Mouse (Mus musculus) liver, embryonic 14.5 days (tissue): ENCODE results near the gene March6. TPM values are rescaled to one million over a fixed set of nuclear protein-coding genes. Genes with fewer than 3 reads are reported as not detected.

Experiments
- ATAC-seq: fragments of 200-750 bp; cut with Nextera tagmentation; 2 replicates; pipeline ENCODE4 v1.8.0; 2017; ENCODE audit warnings: moderate number of reproducible peaks, mild to moderate bottlenecking, moderate library complexity; ENCODE audit not compliant: insufficient read depth
- DNase-seq, 3 experiments: peaks; one replicate each; pipeline ENCODE4 v3.0.0-alpha.2; 2012 to 2013; ENCODE audit warnings: low read depth in 3 of 3, low spot score in 3 of 3
- H3K27ac ChIP-seq: fragments of 300-500 bp; sonication (generic); 2 replicates; pipeline ENCODE4 v1.5.1; 2014; ENCODE audit warnings: moderate library complexity, mild to moderate bottlenecking, control low read depth, inconsistent platforms
- H3K27me3 ChIP-seq: fragments of 300-500 bp; sonication (generic); 2 replicates; pipeline ENCODE4 v1.6.1; 2014; ENCODE audit warnings: mild to moderate bottlenecking, low read length, moderate library complexity; ENCODE audit not compliant: control insufficient read depth, insufficient read depth
- H3K36me3 ChIP-seq: fragments of 300-500 bp; sonication (generic); replicated peaks from 2 replicates; pipeline ENCODE4 v1.6.1; 2014; ENCODE audit warnings: low read depth; ENCODE audit not compliant: control insufficient read depth, insufficient read depth
- H3K4me1 ChIP-seq, 2 experiments: fragments of 200-500 bp in 1 of 2; fragments of 300-500 bp in 1 of 2; sonication (generic) in 1 of 2; replicated peaks; 2 replicates each; pipeline ENCODE4 v1.6.1; 2012 to 2014; ENCODE audit warnings: antibody characterized with exemption in 1 of 2, inconsistent platforms in 1 of 2, low read length in 1 of 2; ENCODE audit not compliant: control insufficient read depth in 2 of 2, insufficient read depth in 2 of 2
- H3K4me2 ChIP-seq: fragments of 300-500 bp; sonication (generic); 2 replicates; pipeline ENCODE4 v1.6.1; 2014; ENCODE audit warnings: low read depth, mild to moderate bottlenecking, control low read depth, moderate library complexity
- H3K4me3 ChIP-seq, 2 experiments: fragments of 200-500 bp in 1 of 2; fragments of 300-500 bp in 1 of 2; sonication (generic) in 1 of 2; 2 replicates each; pipeline ENCODE4 v1.5.1; 2012 to 2014; ENCODE audit warnings: low read depth in 2 of 2, low read length in 2 of 2, mild to moderate bottlenecking in 2 of 2, control low read depth in 1 of 2, inconsistent platforms in 1 of 2, moderate library complexity in 1 of 2; ENCODE audit not compliant: insufficient read depth in 1 of 2
- H3K9ac ChIP-seq: fragments of 300-500 bp; sonication (generic); replicated peaks from 2 replicates; pipeline ENCODE4 v1.6.1; 2014; ENCODE audit warnings: mild to moderate bottlenecking, control low read depth, moderate library complexity
- H3K9me3 ChIP-seq: fragments of 300-500 bp; sonication (generic); 2 replicates; pipeline ENCODE4 v1.6.1; 2016; ENCODE audit warnings: low read length, mixed read lengths; ENCODE audit not compliant: control insufficient read depth
- CTCF ChIP-seq: IDR thresholded peaks from 2 replicates; pipeline ENCODE4 v1.5.1; 2016; ENCODE audit warnings: antibody characterized with exemption, low read depth, control low read depth
- EP300 ChIP-seq: IDR thresholded peaks from 2 replicates; pipeline ENCODE4 v1.6.1; 2016; ENCODE audit warnings: antibody characterized with exemption, low read depth
- WGBS: fragments of 180-500 bp; shearing (Covaris S2); extraction: QIAGEN DNeasy Blood & Tissue Kit; methylation state at CpG from one replicate; pipeline ENCODE4 v1.1.7; 2014; ENCODE audit not compliant: insufficient replicate concordance; 5-methylcytosine and 5-hydroxymethylcytosine counted together
- polyA plus RNA-seq, 2 experiments: library from polyadenylated mRNA; depleted of rRNA in 1 of 2; stranded (reverse) in 1 of 2; unstranded in 1 of 2; fragments of >200 nt; fragmentation: Nextera tagmentation in 1 of 2; extraction: Ambion mirVana in 1 of 2; gene quantifications; 2 replicates each; pipeline versions ENCODE4 v1.2.1 to v1.2.3; 2012 to 2014

Gene March6
- polyA plus RNA-seq, 2 experiments = 9.0 to 12.7 TPM

GRCm38 (mm10) chr15:31537706-31538105, 6.9 kb upstream of the March6 start:
- Histone ChIP-seq H3K4me3 (no peak overlapping the region), H3K27me3 (no peaks in the 10 kb centered on the region), H3K4me2 (no peak overlapping the region), H3K9ac (no peak overlapping the region), H3K36me3 (no peaks in the 10 kb centered on the region), H3K9me3 (no peaks in the 10 kb centered on the region), H3K4me1 (peaks cover 64 to 80% of the 10 kb centered on the region in 2 experiments), H3K27ac (no peak overlapping the region)
- 79% methylated on average over 2 of the region's 2 CpGs for WGBS
- DNase-seq (no peak), ATAC-seq (no peak)
- no peak for TF ChIP-seq EP300
- no peak for TF ChIP-seq CTCF

GRCm38 (mm10) chr15:31536051-31536737, 5.3 kb upstream of the March6 start:
- Histone ChIP-seq H3K4me2 (no peak overlapping the region), H3K9ac (no peak overlapping the region), H3K4me1 (peaks cover 58 to 72% of the 10 kb centered on the region in 2 experiments), H3K27ac (no peak overlapping the region), H3K27me3 (no peaks in the 10 kb centered on the region), H3K36me3 (no peaks in the 10 kb centered on the region), H3K4me3 (no peak overlapping the region), H3K9me3 (no peaks in the 10 kb centered on the region)
- 17% methylated on average over 7 of the region's 7 CpGs for WGBS
- no peak for ATAC-seq
- no peak for DNase-seq
- TF ChIP-seq CTCF = no peak
- TF ChIP-seq EP300 = no peak

GRCm38 (mm10) chr15:31535259-31535855, 4.5 kb upstream of the March6 start:
- no peak for TF ChIP-seq CTCF
- no peak for TF ChIP-seq EP300
- H3K4me3 ChIP-seq = no peak overlapping the region
- no peaks in the 10 kb centered on the region for H3K9me3 ChIP-seq
- peaks cover 49 to 64% of the 10 kb centered on the region in 2 experiments for H3K4me1 ChIP-seq
- H3K36me3 ChIP-seq = no peaks in the 10 kb centered on the region
- DNase-seq (no peak), ATAC-seq (no peak)
- H3K27me3 ChIP-seq = no peaks in the 10 kb centered on the region
- WGBS = 36% methylated on average over 8 of the region's 8 CpGs
- no peak overlapping the region for H3K27ac ChIP-seq
- H3K4me2 ChIP-seq = no peak overlapping the region
- H3K9ac ChIP-seq = no peak overlapping the region

- peaks cover 45 to 59% of the 10 kb centered on the region in 2 experiments for H3K4me1 ChIP-seq
- no peak overlapping the region for H3K4me3 ChIP-seq
- WGBS = 44% methylated on average over 7 of the region's 7 CpGs
- H3K27ac ChIP-seq = no peak overlapping the region
- ATAC-seq (no peak), DNase-seq (no peak)
- H3K36me3 ChIP-seq = no peaks in the 10 kb centered on the region
- no peak overlapping the region for H3K4me2 ChIP-seq
- no peak for TF ChIP-seq EP300
- no peak for TF ChIP-seq CTCF
- no peaks in the 10 kb centered on the region for H3K9me3 ChIP-seq
- H3K9ac ChIP-seq = no peak overlapping the region
- H3K27me3 ChIP-seq = no peaks in the 10 kb centered on the region
Measured at GRCm38 (mm10) chr15:31534421-31535258, 3.8 kb upstream of the March6 start.

GRCm38 (mm10) chr15:31533529-31533928, 2.7 kb upstream of the March6 start:
- DNase-seq = no peak
- peak; percentile 82 for TF ChIP-seq EP300
- TF ChIP-seq CTCF = no peak
- Histone ChIP-seq H3K4me3 (no peak overlapping the region), H3K4me1 (peaks cover 49 to 53% of the 10 kb centered on the region in 2 experiments), H3K27ac (peak overlapping the region; percentile 54), H3K9ac (no peak overlapping the region), H3K4me2 (peak overlapping the region; percentile 13; the same call in 1 of the 2 replicates), H3K36me3 (no peaks in the 10 kb centered on the region), H3K27me3 (no peaks in the 10 kb centered on the region), H3K9me3 (no peaks in the 10 kb centered on the region)
- peak; percentile 13; the same call in 1 of the 2 replicates for ATAC-seq
- 22% methylated on average over 2 of the region's 2 CpGs for WGBS
